Mouse (Mus musculus): Measurements from ENCODE around the gene Jaml. TPM values are rescaled to one million over a fixed set of nuclear protein-coding genes. Genes with fewer than 3 reads are reported as not detected.

Gene Jaml
- total RNA-seq, 2 experiments from 2014 or later: 3.3 to 6.8 TPM

Other genes starting within 250 kb of the Jaml start
- 10 to 100 TPM; 27.2 to 32.1 TPM for gene Kmt2a, start 197.9 kb upstream of the Jaml start, total RNA-seq (2021)
- gene Atp5l, start 158.4 kb upstream of the Jaml start, total RNA-seq (2021): 100 to 1,000 TPM; 593 to 763 TPM
- gene Ube4a, start 113.6 kb upstream of the Jaml start, total RNA-seq (2021): 100 to 1,000 TPM in 1 of 2 experiments, 10 to 100 TPM in 1; 85.6 to 103 TPM
- 1 to 10 TPM in 1 of 2 experiments, under 1 TPM in 1; 0.33 to 1.6 TPM for gene Cd3g, start 98.8 kb upstream of the Jaml start, total RNA-seq (2021)
- under 1 TPM in 1 of 2 experiments, not detected in 1; 0.93 TPM for gene Cd3d, start 97.4 kb upstream of the Jaml start, total RNA-seq (2021)
- gene Cd3e, start 69.6 kb upstream of the Jaml start, total RNA-seq (2021): 1 to 10 TPM in 1 of 2 experiments, under 1 TPM in 1; 0.27 to 2.0 TPM
- 10 to 100 TPM; 10.5 to 12.9 TPM for gene Mpzl2, start 39.4 kb upstream of the Jaml start, total RNA-seq (2021)
- 1 to 10 TPM; 7.3 to 9.1 TPM for gene Mpzl3, start 24.0 kb upstream of the Jaml start, total RNA-seq (2021)
- 10 to 100 TPM; 11.1 to 11.2 TPM for gene Scn2b, start 38.6 kb downstream of the Jaml start, total RNA-seq (2021)
- 1 to 10 TPM in 1 of 2 experiments, under 1 TPM in 1; 0.90 to 1.1 TPM for gene Scn4b, start 59.2 kb downstream of the Jaml start, total RNA-seq (2021)
- 1 to 10 TPM in 1 of 2 experiments, under 1 TPM in 1; 0.86 to 1.3 TPM for gene BC049352, start 102.8 kb downstream of the Jaml start, total RNA-seq (2021)
- not detected for gene Tmprss4, start 124.9 kb downstream of the Jaml start, total RNA-seq (2021)
- 1 to 10 TPM; 3.8 to 4.3 TPM for gene Il10ra, start 190.0 kb downstream of the Jaml start, total RNA-seq (2021)
- under 1 TPM; 0.10 to 0.27 TPM for gene Tmprss13, start 239.9 kb downstream of the Jaml start, total RNA-seq (2021)